Mouse (Mus musculus) hindbrain, embryonic 12.5 days (tissue): Measurements from ENCODE around the gene Cryga. TPM values are rescaled to one million over a fixed set of nuclear protein-coding genes. Genes with fewer than 3 reads are reported as not detected.

Experiments
- ATAC-seq: fragments of 200-750 bp; cut with Nextera tagmentation; 2 replicates; pipeline ENCODE4 v1.8.0; 2017; ENCODE audit warnings: moderate TSS enrichment; ENCODE audit not compliant: low FRiP score
- H3K27ac ChIP-seq: fragments of 300-500 bp; sonication (generic); 2 replicates; pipeline ENCODE4 v1.5.1; 2016; ENCODE audit warnings: mild to moderate bottlenecking
- H3K27me3 ChIP-seq: fragments of 300-500 bp; sonication (generic); 2 replicates; pipeline ENCODE4 v1.6.1; 2016; ENCODE audit warnings: mild to moderate bottlenecking
- H3K36me3 ChIP-seq: fragments of 300-500 bp; sonication (generic); 2 replicates; pipeline ENCODE4 v1.6.1; 2016; ENCODE audit warnings: mild to moderate bottlenecking
- H3K4me1 ChIP-seq: fragments of 300-500 bp; sonication (generic); 2 replicates; pipeline ENCODE4 v1.6.1; 2016
- H3K4me2 ChIP-seq: fragments of 300-500 bp; sonication (generic); replicated peaks from 2 replicates; pipeline ENCODE4 v1.6.1; 2016; ENCODE audit warnings: mild to moderate bottlenecking
- H3K4me3 ChIP-seq: fragments of 300-500 bp; sonication (generic); 2 replicates; pipeline ENCODE4 v1.5.1; 2016; ENCODE audit warnings: mild to moderate bottlenecking
- H3K9ac ChIP-seq: fragments of 300-500 bp; sonication (generic); 2 replicates; pipeline ENCODE4 v1.6.1; 2016; ENCODE audit warnings: mild to moderate bottlenecking, moderate library complexity
- H3K9me3 ChIP-seq: fragments of 300-500 bp; sonication (generic); replicated peaks from 2 replicates; pipeline ENCODE4 v1.6.1; 2016; ENCODE audit warnings: mild to moderate bottlenecking
- WGBS: fragments of 180-500 bp; shearing (Covaris S2); methylation state at CpG from one replicate; pipeline ENCODE4 v1.1.7; 2016; 5-methylcytosine and 5-hydroxymethylcytosine counted together
- polyA plus RNA-seq: library from polyadenylated mRNA; unstranded; fragments of >200 nt; fragmentation: Nextera tagmentation; extraction: Ambion mirVana; gene quantifications from 2 replicates; pipeline ENCODE4 v1.2.1, GENCODE M21; 2016

Cryga gene
- not detected in 2 replicates for polyA plus RNA-seq

GRCm38 (mm10) chr1:65103273-65103672 lies at the start of gene Cryga:
Gene Cryga, minus strand, starts transcription at chr1:65103373.
- no peak within 1 kb of the TSS for H3K4me3 ChIP-seq
- 89% methylated on average over 11 of the region's 11 CpGs for WGBS
- H3K27me3 ChIP-seq, result no peaks in the 10 kb centered on the region
- H3K9me3 ChIP-seq, result no peaks in the 10 kb centered on the region
- no peak within 1 kb of the TSS for H3K9ac ChIP-seq
- no peak within 1 kb of the TSS for H3K27ac ChIP-seq
- no peak within 1 kb of the TSS for H3K4me2 ChIP-seq
- no peaks in the 10 kb centered on the region for H3K4me1 ChIP-seq
- H3K36me3 ChIP-seq, result no peaks in the 10 kb centered on the region
- no peak for ATAC-seq

DNA sequence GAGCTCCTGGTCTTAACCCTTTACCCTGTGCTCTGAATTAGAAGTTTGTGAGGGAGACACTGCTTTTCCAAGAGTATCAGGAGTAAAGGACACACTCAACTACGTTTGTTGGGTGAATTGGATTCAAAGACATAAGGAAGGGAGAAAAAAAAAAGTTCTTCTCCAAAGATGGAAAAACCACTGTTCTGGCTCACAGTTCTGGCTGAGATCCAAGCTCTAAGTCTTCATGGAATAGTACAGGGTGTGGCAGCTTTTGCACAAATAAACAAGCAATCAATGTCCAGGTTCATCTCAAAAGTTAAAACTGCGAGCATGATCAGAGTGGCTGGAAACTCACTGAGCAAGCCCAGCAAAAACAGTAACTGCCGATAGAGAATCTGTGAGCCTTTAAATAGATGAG lies 44.8 kb upstream of the Cryga start:
- no peak for ATAC-seq
- Histone ChIP-seq H3K36me3 (no peaks in the 10 kb centered on the region), H3K9me3 (no peaks in the 10 kb centered on the region), H3K4me2 (no peak overlapping the region), H3K27ac (no peak overlapping the region), H3K4me1 (no peaks in the 10 kb centered on the region), H3K4me3 (no peak overlapping the region), H3K9ac (no peak overlapping the region), H3K27me3 (no peaks in the 10 kb centered on the region)
- 79% methylated on average over 3 of the region's 3 CpGs for WGBS

- no peak overlapping the region for H3K4me2 ChIP-seq
- no peaks in the 10 kb centered on the region for H3K27me3 ChIP-seq
- 94% methylated on average over 5 of the region's 5 CpGs for WGBS
- no peak for ATAC-seq
- no peaks in the 10 kb centered on the region for H3K36me3 ChIP-seq
- no peaks in the 10 kb centered on the region for H3K9me3 ChIP-seq
- H3K9ac ChIP-seq, result no peak overlapping the region
- no peak overlapping the region for H3K4me3 ChIP-seq
- H3K4me1 ChIP-seq, result no peaks in the 10 kb centered on the region
- no peak overlapping the region for H3K27ac ChIP-seq
Measured at GRCm38 (mm10) chr1:65147326-65147725, 44.2 kb upstream of the Cryga start.

DNA sequence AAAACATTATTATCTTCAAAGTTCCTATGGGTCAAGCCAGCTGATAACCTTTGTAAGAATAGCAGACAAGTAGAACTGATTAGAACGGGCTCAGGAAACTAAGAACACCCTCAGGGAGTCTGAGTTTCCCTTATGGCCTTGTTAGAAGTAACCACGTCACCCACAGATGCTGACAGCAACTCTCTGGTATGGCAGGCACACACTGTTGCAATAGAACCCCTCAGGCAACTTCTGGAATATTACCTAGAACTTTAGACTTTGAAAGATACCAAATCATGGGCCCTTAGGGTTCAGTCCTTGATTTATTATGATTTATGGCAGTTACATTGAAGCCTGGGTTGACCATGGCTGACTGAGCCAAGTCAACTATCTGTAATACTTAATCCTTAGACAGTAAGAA lies 43.4 kb upstream of the Cryga start:
- Histone ChIP-seq H3K9me3 (no peaks in the 10 kb centered on the region), H3K4me3 (no peak overlapping the region), H3K27ac (no peak overlapping the region), H3K4me1 (no peaks in the 10 kb centered on the region), H3K36me3 (no peaks in the 10 kb centered on the region), H3K9ac (no peak overlapping the region), H3K27me3 (no peaks in the 10 kb centered on the region), H3K4me2 (no peak overlapping the region)
- ATAC-seq, result no peak
- WGBS, result 63% methylated on average over 2 of the region's 2 CpGs

- Histone ChIP-seq H3K27ac (no peak overlapping the region), H3K4me3 (no peak overlapping the region), H3K36me3 (no peaks in the 10 kb centered on the region), H3K9ac (no peak overlapping the region), H3K9me3 (no peaks in the 10 kb centered on the region), H3K4me2 (no peak overlapping the region), H3K27me3 (no peaks in the 10 kb centered on the region), H3K4me1 (no peaks in the 10 kb centered on the region)
- ATAC-seq, result no peak
- WGBS, result 94% methylated on average over 2 of the region's 2 CpGs
Measured at GRCm38 (mm10) chr1:65144783-65145182, 41.6 kb upstream of the Cryga start.

- Histone ChIP-seq H3K36me3 (no peaks in the 10 kb centered on the region), H3K4me2 (no peak overlapping the region), H3K4me1 (no peaks in the 10 kb centered on the region), H3K9ac (no peak overlapping the region), H3K27me3 (no peaks in the 10 kb centered on the region), H3K9me3 (no peaks in the 10 kb centered on the region), H3K4me3 (no peak overlapping the region), H3K27ac (no peak overlapping the region)
- no peak for ATAC-seq
- 85% methylated on average over 6 of the region's 6 CpGs for WGBS
Measured at GRCm38 (mm10) chr1:65137560-65137959, 34.4 kb upstream of the Cryga start.

DNA sequence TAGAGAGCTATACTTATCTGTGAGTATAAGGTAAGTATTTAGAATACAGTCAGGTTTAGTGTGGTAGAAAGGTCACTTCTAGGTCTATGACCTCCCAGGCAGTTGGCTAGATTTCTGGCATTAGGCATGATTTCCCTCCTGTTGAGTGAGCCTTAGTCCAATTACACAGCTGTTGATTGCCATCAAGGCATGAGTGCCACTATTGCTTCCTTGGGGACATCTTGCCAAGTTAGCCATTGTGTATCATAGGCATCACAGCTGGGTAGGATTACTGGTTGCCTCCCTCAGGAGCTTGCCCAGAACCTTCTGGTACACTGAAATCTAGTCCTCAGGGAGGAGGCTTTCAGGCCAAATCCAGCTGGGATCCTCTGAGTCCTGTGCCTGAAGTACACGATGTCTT lies 29.7 kb upstream of the Cryga start:
- H3K36me3 ChIP-seq, result no peaks in the 10 kb centered on the region
- H3K9ac ChIP-seq, result no peak overlapping the region
- 80% methylated on average over 1 of the region's 1 CpGs for WGBS
- ATAC-seq, result no peak
- no peaks in the 10 kb centered on the region for H3K4me1 ChIP-seq
- H3K4me2 ChIP-seq, result no peak overlapping the region
- H3K9me3 ChIP-seq, result no peaks in the 10 kb centered on the region
- no peak overlapping the region for H3K27ac ChIP-seq
- H3K4me3 ChIP-seq, result no peak overlapping the region
- H3K27me3 ChIP-seq, result no peaks in the 10 kb centered on the region

DNA sequence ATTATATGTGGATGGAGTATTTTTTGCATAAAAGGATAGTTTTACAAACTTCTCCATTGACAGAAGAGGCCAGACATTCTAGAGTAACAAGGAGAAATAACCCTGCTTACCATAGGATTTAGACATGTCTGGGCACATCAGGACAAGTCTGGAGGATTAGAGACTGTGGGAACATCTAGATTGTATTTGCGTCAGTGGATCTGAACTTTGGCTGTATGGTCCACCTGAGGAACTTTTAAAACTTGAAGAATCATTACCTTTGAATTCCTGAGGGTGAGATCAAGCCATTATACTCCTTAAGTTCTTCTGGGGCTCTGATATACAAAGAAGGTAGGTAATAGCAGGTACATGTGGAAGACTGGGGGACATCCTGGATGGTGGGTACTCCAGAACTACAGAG lies 28.5 kb upstream of the Cryga start:
- no peaks in the 10 kb centered on the region for H3K36me3 ChIP-seq
- H3K4me3 ChIP-seq, result no peak overlapping the region
- no peak overlapping the region for H3K27ac ChIP-seq
- H3K9ac ChIP-seq, result no peak overlapping the region
- H3K27me3 ChIP-seq, result no peaks in the 10 kb centered on the region
- no peak for ATAC-seq
- 92% methylated on average over 1 of the region's 1 CpGs for WGBS
- H3K4me1 ChIP-seq, result no peaks in the 10 kb centered on the region
- H3K9me3 ChIP-seq, result no peaks in the 10 kb centered on the region
- no peak overlapping the region for H3K4me2 ChIP-seq

- no peaks in the 10 kb centered on the region for H3K9me3 ChIP-seq
- 79% methylated on average over 3 of the region's 3 CpGs for WGBS
Measured at GRCm38 (mm10) chr1:65130226-65130625, 27.1 kb upstream of the Cryga start.

GRCm38 (mm10) chr1:65129634-65130180 lies 26.5 kb upstream of the Cryga start:
- no peak overlapping the region for H3K27ac ChIP-seq
- no peaks in the 10 kb centered on the region for H3K36me3 ChIP-seq
- H3K27me3 ChIP-seq, result no peaks in the 10 kb centered on the region
- no peak for ATAC-seq
- no peaks in the 10 kb centered on the region for H3K9me3 ChIP-seq
- no peak overlapping the region for H3K9ac ChIP-seq
- no peaks in the 10 kb centered on the region for H3K4me1 ChIP-seq
- H3K4me3 ChIP-seq, result no peak overlapping the region
- 80% methylated on average over 3 of the region's 3 CpGs for WGBS
- H3K4me2 ChIP-seq, result no peak overlapping the region

More at GRCm38 (mm10) chr1:65130226-65130625, 27.1 kb upstream of the Cryga start:
- H3K9ac ChIP-seq, result no peak overlapping the region
- H3K36me3 ChIP-seq, result no peaks in the 10 kb centered on the region
- ATAC-seq, result no peak
- no peak overlapping the region for H3K4me2 ChIP-seq
- no peaks in the 10 kb centered on the region for H3K4me1 ChIP-seq
- H3K4me3 ChIP-seq, result no peak overlapping the region
- no peak overlapping the region for H3K27ac ChIP-seq
- H3K27me3 ChIP-seq, result no peaks in the 10 kb centered on the region

GRCm38 (mm10) chr1:65122574-65123372 lies 19.6 kb upstream of the Cryga start, which contains the start of gene D630023F18Rik:
Gene D630023F18Rik, minus strand, starts transcription at chr1:65123214.
- Histone ChIP-seq H3K4me1 (no peaks in the 10 kb centered on the region), H3K4me2 (peak within 1 kb of the TSS; percentile 44), H3K9me3 (no peaks in the 10 kb centered on the region), H3K27ac (no peak within 1 kb of the TSS), H3K27me3 (no peaks in the 10 kb centered on the region), H3K36me3 (no peaks in the 10 kb centered on the region), H3K9ac (no peak within 1 kb of the TSS), H3K4me3 (peak within 1 kb of the TSS; percentile 20; the same call in 1 of the 2 replicates)
- WGBS, result 27% methylated on average over 9 of the region's 9 CpGs
- ATAC-seq, result no peak

DNA sequence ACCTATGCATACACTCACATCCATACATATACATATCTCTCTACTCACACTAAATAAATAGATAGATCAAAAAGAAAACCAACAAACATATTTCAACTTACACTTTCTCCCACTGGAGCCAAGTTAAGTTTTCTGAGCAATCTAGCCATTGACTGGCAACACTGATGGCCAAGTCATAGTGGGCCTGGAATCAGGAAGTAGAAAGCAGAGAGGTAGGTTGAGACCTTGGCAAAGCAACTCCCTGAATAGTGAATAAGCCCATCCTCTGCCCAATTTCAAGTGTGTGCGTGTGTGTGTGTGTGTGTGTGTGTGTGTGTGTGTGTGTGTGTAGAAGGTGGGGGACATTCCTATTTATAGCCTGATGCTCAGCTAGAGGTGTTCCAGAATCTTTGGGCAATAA lies 16.3 kb upstream of the Cryga start, which contains the start of gene Gm28845:
TSS of gene Gm28845 (minus strand) at position 121 of the 400 bp plus-strand sequence.
- no peak within 1 kb of the TSS for H3K9ac ChIP-seq

More for the DNA sequence above, 16.3 kb upstream of the Cryga start, which contains the start of gene Gm28845:
- H3K36me3 ChIP-seq, result no peaks in the 10 kb centered on the region
- H3K27ac ChIP-seq, result no peak within 1 kb of the TSS
- H3K9me3 ChIP-seq, result no peaks in the 10 kb centered on the region
- 89% methylated on average over 1 of the region's 1 CpGs for WGBS
- no peak within 1 kb of the TSS for H3K4me3 ChIP-seq
- no peak for ATAC-seq
- no peaks in the 10 kb centered on the region for H3K4me1 ChIP-seq
- H3K27me3 ChIP-seq, result no peaks in the 10 kb centered on the region
- H3K4me2 ChIP-seq, result no peak within 1 kb of the TSS
